Mouse (Mus musculus) liver, embryonic 12.5 days (tissue): ENCODE measurements around the gene Dync1li2. TPM values are rescaled to one million over a fixed set of nuclear protein-coding genes. Genes with fewer than 3 reads are reported as not detected.

Source experiments
- ATAC-seq: fragments of 200-750 bp; cut with Nextera tagmentation; 2 replicates; pipeline ENCODE4 v1.8.0; 2017; ENCODE audit warnings: moderate number of reproducible peaks, mild to moderate bottlenecking, moderate library complexity
- H3K27ac ChIP-seq: fragments of 300-500 bp; sonication (generic); 2 replicates; pipeline ENCODE4 v1.5.1; 2016; ENCODE audit warnings: mild to moderate bottlenecking
- H3K27me3 ChIP-seq: fragments of 300-500 bp; sonication (generic); replicated peaks from 2 replicates; pipeline ENCODE4 v1.6.1; 2016; ENCODE audit warnings: mild to moderate bottlenecking, moderate library complexity
- H3K36me3 ChIP-seq: fragments of 300-500 bp; sonication (generic); 2 replicates; pipeline ENCODE4 v1.6.1; 2016; ENCODE audit warnings: mild to moderate bottlenecking, moderate library complexity
- H3K4me1 ChIP-seq: fragments of 300-500 bp; sonication (generic); 2 replicates; pipeline ENCODE4 v1.6.1; 2016
- H3K4me2 ChIP-seq: fragments of 300-500 bp; sonication (generic); 2 replicates; pipeline ENCODE4 v1.6.1; 2016; ENCODE audit warnings: mild to moderate bottlenecking, moderate library complexity
- H3K4me3 ChIP-seq: fragments of 300-500 bp; sonication (generic); 2 replicates; pipeline ENCODE4 v1.5.1; 2016; ENCODE audit warnings: mild to moderate bottlenecking, moderate library complexity
- H3K9ac ChIP-seq: fragments of 300-500 bp; sonication (generic); 2 replicates; pipeline ENCODE4 v1.6.1; 2016; ENCODE audit warnings: mild to moderate bottlenecking, moderate library complexity
- H3K9me3 ChIP-seq: fragments of 300-500 bp; sonication (generic); replicated peaks from 2 replicates; pipeline ENCODE4 v1.6.1; 2016; ENCODE audit warnings: mild to moderate bottlenecking, moderate library complexity
- WGBS: fragments of 180-500 bp; shearing (Covaris S2); methylation state at CpG from one replicate; pipeline ENCODE4 v1.1.7; 2016; ENCODE audit not compliant: insufficient replicate concordance; 5-methylcytosine and 5-hydroxymethylcytosine counted together
- polyA plus RNA-seq: library from polyadenylated mRNA; unstranded; fragments of >200 nt; fragmentation: Nextera tagmentation; extraction: Ambion mirVana; gene quantifications from 2 replicates; pipeline ENCODE4 v1.2.1, GENCODE M21; 2016

Dync1li2 gene
- polyA plus RNA-seq, 1 experiment from 2014 or later: 25.2 TPM

DNA sequence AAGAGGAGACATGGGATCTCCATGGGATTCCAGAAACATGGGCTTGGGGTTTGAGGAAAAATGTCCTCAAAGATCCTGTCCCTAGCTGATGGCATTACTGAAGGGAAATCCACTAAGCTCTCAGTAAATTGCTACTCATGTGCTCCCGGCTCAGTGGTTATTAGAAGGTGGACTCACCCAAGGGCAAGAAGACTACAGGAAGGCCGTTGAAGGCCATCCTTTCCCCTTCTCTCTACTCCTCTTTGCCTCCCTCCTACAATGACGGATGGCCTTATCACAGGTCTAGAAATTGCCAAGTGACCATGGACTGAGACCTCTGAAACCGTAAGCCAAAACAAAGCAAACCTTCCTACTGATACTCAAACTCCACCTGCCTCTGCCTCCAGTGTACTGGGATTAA lies 6.3 kb downstream of the Dync1li2 start:
- H3K9ac ChIP-seq: no peak overlapping the region
- H3K27ac ChIP-seq: no peak overlapping the region
- peaks cover 91% of the 10 kb centered on the region for H3K36me3 ChIP-seq
- no peaks in the 10 kb centered on the region for H3K9me3 ChIP-seq
- H3K4me3 ChIP-seq: no peak overlapping the region
- WGBS: 86% methylated on average over 4 of the region's 4 CpGs
- H3K27me3 ChIP-seq: no peaks in the 10 kb centered on the region
- no peak overlapping the region for H3K4me2 ChIP-seq
- peaks cover 35% of the 10 kb centered on the region for H3K4me1 ChIP-seq
- ATAC-seq: no peak

DNA sequence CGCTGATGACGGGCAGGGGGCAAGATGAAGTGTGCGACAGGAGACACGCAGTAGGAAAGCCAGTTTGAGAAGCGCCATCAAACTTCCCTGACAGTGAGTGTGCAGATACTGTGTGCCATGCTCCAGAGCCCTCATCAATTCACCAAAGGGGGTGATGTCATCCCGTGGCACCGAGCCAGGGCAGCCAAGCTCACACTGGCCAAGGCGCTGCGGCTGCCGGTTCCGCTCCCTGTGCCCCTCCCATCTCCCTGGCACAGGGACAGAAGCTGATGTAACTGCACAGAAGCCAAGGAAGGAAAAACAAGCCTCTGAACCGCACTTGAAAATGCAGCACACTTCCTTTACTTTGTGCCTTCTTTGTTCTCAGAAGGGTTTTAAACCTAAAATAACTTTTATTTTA lies 6.8 kb downstream of the Dync1li2 start:
- no peak overlapping the region for H3K27ac ChIP-seq
- no peaks in the 10 kb centered on the region for H3K9me3 ChIP-seq
- WGBS: 84% methylated on average over 12 of the region's 12 CpGs
- H3K36me3 ChIP-seq: peaks cover 95% of the 10 kb centered on the region
- no peak overlapping the region for H3K4me3 ChIP-seq
- peaks cover 30% of the 10 kb centered on the region for H3K4me1 ChIP-seq
- no peak for ATAC-seq
- H3K27me3 ChIP-seq: no peaks in the 10 kb centered on the region
- H3K4me2 ChIP-seq: no peak overlapping the region
- H3K9ac ChIP-seq: no peak overlapping the region

DNA sequence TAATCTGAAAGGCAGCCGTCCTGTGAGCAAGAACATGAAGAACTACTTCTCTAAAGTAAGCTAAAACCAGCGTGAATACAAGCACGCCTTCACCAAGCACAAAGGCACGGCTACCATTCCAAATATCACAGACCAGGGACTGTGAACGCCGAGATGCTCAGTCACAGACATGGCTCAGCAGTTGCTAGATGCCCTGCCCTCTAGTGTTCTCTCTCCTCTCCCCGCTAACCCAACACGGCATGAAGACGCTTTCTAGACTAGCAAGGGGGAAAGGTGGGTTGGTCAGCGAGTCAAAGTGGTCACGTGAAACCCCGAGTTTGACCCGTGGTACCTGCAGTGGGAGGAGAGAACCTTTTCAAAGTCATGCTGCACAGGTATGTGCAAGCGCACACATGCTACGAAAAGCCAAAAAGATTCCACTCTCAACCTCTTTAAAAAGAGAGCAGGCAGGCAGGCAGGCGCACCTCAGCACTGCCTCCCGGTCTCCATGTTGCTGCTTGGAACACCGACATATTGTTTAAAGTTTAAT lies 8.0 kb downstream of the Dync1li2 start:
- Histone ChIP-seq H3K27ac (no peak overlapping the region), H3K9ac (no peak overlapping the region), H3K4me2 (peak overlapping the region; percentile 45), H3K27me3 (no peaks in the 10 kb centered on the region), H3K4me1 (peaks cover 25% of the 10 kb centered on the region), H3K36me3 (peaks cover 96% of the 10 kb centered on the region), H3K4me3 (no peak overlapping the region), H3K9me3 (no peaks in the 10 kb centered on the region)
- no peak for ATAC-seq
- WGBS: 86% methylated on average over 18 of the region's 18 CpGs

DNA sequence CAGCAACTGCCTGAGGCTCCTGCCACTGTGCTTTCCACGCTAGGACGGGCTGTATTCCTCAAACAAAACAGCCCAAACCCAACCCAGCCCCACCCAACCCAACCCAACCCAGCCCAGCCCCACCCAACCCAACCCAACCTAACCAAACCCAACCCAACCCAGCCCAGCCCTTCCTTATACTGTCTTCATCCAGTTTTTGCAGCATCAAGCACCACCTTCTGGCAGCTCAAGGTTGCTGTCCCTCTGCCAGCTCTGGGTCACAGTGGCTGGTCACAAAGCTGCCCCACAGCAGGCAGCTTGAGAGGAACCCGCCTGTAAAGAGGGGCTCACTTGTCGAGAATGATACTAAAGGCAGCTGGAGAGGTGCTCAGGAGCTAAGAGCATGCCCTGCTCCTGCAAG lies 8.6 kb downstream of the Dync1li2 start:
- peak; percentile 80 for ATAC-seq
- Histone ChIP-seq H3K9ac (no peak overlapping the region), H3K4me2 (peak overlapping the region; percentile 45), H3K4me1 (peaks cover 25% of the 10 kb centered on the region), H3K27ac (no peak overlapping the region), H3K9me3 (no peaks in the 10 kb centered on the region), H3K4me3 (no peak overlapping the region), H3K36me3 (peaks cover 96% of the 10 kb centered on the region), H3K27me3 (no peaks in the 10 kb centered on the region)
- WGBS: 68% methylated on average over 4 of the region's 4 CpGs

DNA sequence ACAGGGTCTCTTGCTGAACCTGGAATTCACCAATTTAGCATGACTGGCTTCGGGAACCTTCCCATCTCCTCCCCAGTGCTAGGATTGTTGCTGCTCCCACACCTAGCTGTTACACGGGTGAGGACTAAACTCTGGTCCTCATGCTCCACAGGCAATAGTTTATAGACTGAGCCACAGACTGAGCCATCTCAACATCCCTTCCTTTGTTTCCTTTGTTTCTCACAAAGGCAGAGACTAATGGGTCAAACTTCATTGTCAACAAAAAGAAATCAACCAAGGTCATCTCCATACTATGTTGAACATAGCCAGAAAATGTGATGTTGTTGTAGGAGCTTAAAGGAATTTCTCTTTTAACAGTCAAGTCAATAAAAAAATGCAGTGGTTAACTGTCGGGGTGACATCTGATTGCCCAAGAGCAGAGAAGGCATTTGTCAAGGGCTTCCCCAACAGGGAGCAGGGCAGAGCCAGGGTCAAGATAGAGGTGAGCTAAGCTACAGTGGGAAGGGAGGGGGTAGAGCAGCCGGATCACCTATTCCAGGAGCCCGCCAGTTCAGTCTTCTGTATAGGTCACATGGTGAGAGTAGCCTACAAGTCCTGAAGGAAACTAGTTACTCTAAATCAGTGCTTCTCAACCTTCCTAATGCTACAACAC lies 9.5 kb downstream of the Dync1li2 start:
- Histone ChIP-seq H3K27ac (no peak overlapping the region), H3K9ac (no peak overlapping the region), H3K4me3 (no peak overlapping the region), H3K4me2 (no peak overlapping the region), H3K4me1 (peaks cover 25% of the 10 kb centered on the region), H3K27me3 (no peaks in the 10 kb centered on the region), H3K9me3 (no peaks in the 10 kb centered on the region), H3K36me3 (peaks cover 96% of the 10 kb centered on the region)
- no peak for ATAC-seq
- 90% methylated on average over 5 of the region's 5 CpGs for WGBS

DNA sequence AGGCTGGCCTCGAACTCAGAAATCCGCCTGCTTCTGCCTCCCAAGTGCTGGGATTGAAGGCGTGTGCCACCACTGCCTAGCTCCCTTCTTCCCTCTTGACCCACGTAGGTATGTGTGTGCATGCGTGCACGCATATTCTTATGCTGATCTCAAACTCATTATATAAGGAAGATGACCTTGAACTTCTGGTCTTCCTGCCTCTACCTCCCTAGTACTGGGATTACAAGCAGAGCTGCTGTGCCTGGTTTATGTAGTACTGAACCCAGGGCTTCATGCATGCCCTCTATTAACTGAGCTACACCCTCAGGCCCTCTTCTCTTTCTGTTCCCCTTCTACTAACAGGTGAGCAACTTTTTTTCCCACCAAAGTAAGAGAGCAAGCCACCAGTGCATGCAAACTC lies 10.2 kb downstream of the Dync1li2 start:
- H3K4me3 ChIP-seq: no peak overlapping the region
- H3K27ac ChIP-seq: no peak overlapping the region
- no peak overlapping the region for H3K9ac ChIP-seq
- peaks cover 99% of the 10 kb centered on the region for H3K36me3 ChIP-seq
- no peaks in the 10 kb centered on the region for H3K9me3 ChIP-seq
- ATAC-seq: no peak
- peaks cover 25% of the 10 kb centered on the region for H3K4me1 ChIP-seq
- no peaks in the 10 kb centered on the region for H3K27me3 ChIP-seq
- no peak overlapping the region for H3K4me2 ChIP-seq
- WGBS: 88% methylated on average over 6 of the region's 6 CpGs

DNA sequence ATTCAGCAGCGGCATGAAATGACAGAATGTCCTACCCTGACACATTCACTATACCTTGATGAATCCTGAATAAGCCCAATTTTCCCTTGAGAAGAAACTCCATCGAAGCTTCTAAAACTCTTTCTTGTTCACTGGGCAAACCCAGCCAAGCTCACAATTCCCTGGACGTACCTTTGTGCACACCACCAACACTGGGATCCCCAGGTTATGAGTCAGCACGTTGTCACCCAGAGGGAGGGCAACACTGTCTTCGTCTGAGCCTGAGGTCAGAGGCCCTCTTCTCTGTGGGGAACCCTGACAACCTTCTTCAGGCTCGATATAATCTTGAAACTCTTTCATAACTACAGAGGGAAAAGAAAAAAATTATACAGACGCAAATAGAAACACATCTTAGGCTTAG lies 12.6 kb downstream of the Dync1li2 start:
- Histone ChIP-seq H3K4me3 (no peak overlapping the region), H3K4me2 (no peak overlapping the region), H3K9me3 (no peaks in the 10 kb centered on the region), H3K27ac (no peak overlapping the region), H3K4me1 (peaks cover 18% of the 10 kb centered on the region), H3K36me3 (peaks cover 99% of the 10 kb centered on the region), H3K9ac (no peak overlapping the region), H3K27me3 (no peaks in the 10 kb centered on the region)
- WGBS: 77% methylated on average over 7 of the region's 7 CpGs
- no peak for ATAC-seq

DNA sequence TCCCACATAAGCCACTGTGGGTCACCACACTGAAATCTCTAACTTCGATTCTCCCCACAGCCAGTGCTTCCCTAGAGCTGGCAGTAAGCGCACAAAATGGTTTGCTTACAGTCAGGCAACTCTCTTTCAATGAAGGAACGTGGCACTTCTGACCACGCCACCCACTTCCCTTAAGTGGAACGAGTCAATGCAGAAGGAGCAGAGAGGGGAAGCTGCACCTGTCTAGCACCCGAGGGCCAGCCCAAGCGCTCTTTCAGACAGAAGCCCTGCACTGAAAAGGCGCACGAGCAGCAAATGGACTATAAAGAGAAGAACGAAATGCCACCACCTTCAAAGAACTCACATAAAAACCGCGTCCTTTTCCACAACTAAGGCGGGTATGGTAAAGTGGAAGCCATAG lies 15.1 kb downstream of the Dync1li2 start:
- WGBS: 80% methylated on average over 13 of the region's 13 CpGs
- no peaks in the 10 kb centered on the region for H3K4me1 ChIP-seq
- H3K27ac ChIP-seq: no peak overlapping the region
- H3K9ac ChIP-seq: no peak overlapping the region
- peaks cover 96% of the 10 kb centered on the region for H3K36me3 ChIP-seq
- no peak overlapping the region for H3K4me3 ChIP-seq
- H3K27me3 ChIP-seq: no peaks in the 10 kb centered on the region
- H3K9me3 ChIP-seq: no peaks in the 10 kb centered on the region
- ATAC-seq: no peak
- no peak overlapping the region for H3K4me2 ChIP-seq

DNA sequence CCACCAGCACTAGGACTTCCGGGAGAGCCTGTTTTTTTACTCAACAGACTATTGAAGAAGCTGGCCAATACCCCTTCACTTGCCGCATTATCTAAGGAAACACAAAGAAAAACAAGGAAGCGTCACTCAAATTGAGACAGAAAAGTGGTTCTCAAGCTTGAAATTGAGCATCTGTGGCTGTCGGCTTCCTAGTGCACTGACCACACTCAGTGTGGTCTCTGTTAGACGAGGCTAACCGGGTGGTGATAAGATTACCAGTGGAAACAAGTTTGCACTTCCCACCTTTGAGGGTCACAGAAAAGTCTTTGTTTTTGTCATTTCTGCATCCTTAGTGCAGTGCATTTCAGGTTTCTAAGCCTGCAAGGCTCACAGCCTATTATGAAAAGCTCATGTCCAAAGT lies 20.5 kb downstream of the Dync1li2 start:
- H3K4me1 ChIP-seq: no peaks in the 10 kb centered on the region
- no peak overlapping the region for H3K9ac ChIP-seq
- H3K36me3 ChIP-seq: peaks cover 94% of the 10 kb centered on the region
- H3K9me3 ChIP-seq: no peaks in the 10 kb centered on the region
- no peak overlapping the region for H3K4me2 ChIP-seq
- 46% methylated on average over 6 of the region's 6 CpGs for WGBS
- H3K27ac ChIP-seq: no peak overlapping the region
- no peaks in the 10 kb centered on the region for H3K27me3 ChIP-seq
- no peak for ATAC-seq
- no peak overlapping the region for H3K4me3 ChIP-seq

DNA sequence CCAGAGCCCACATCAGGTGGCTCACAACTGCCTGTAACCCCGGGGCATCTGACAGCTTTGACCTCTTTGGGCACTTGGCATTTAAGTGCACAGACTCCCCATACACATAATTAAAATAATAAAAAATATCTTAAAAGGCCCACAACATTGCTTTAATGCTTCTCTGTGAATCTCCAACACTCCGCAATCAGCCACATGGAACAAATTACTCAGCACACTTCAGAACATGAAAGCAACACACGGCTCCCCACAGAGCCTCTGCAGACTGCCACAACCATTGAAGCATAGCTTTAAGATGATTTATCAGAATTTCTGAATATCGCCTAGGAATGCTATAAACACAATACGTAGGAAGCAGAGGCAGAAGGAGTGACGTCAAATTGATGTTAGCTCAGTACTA lies 26.8 kb downstream of the Dync1li2 start:
- Histone ChIP-seq H3K9ac (no peak overlapping the region), H3K4me2 (no peak overlapping the region)
- 80% methylated on average over 6 of the region's 6 CpGs for WGBS

DNA sequence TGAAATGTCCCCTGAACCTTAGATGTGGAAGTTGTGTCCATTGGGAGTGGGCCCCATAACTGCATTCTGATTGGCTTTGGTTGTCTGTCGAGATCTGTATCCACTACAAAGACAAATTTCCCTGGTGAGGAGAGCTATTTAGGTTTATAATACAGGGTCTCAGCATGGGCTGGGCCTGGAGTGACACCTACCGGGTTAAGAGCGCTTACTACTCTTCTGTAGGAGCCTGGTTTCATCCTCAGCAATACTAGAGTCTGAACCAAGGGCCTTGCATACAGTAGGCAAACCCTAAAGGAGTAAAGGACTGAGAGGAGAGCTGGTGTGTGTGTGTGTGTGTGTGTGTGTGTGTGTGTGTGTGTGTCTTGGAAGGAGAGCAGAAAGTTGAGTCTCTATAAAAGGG lies 28.6 kb downstream of the Dync1li2 start:
- Histone ChIP-seq H3K4me1 (no peaks in the 10 kb centered on the region), H3K27ac (no peak overlapping the region), H3K9ac (no peak overlapping the region), H3K4me2 (no peak overlapping the region), H3K36me3 (peaks cover 22% of the 10 kb centered on the region), H3K4me3 (no peak overlapping the region), H3K27me3 (0 out of 2 replicates have a peak, but pooled peaks cover 5% of the 10 kb centered on the region), H3K9me3 (no peaks in the 10 kb centered on the region)
- WGBS: 65% methylated on average over 3 of the region's 3 CpGs
- ATAC-seq: 0 out of 2 replicates have a peak, but pooled peaks have one; percentile 8

More for the DNA sequence above, 26.8 kb downstream of the Dync1li2 start:
- H3K4me3 ChIP-seq: no peak overlapping the region
- ATAC-seq: no peak
- H3K9me3 ChIP-seq: no peaks in the 10 kb centered on the region
- H3K27me3 ChIP-seq: no peaks in the 10 kb centered on the region
- H3K4me1 ChIP-seq: no peaks in the 10 kb centered on the region
- no peak overlapping the region for H3K27ac ChIP-seq
- peaks cover 40% of the 10 kb centered on the region for H3K36me3 ChIP-seq

DNA sequence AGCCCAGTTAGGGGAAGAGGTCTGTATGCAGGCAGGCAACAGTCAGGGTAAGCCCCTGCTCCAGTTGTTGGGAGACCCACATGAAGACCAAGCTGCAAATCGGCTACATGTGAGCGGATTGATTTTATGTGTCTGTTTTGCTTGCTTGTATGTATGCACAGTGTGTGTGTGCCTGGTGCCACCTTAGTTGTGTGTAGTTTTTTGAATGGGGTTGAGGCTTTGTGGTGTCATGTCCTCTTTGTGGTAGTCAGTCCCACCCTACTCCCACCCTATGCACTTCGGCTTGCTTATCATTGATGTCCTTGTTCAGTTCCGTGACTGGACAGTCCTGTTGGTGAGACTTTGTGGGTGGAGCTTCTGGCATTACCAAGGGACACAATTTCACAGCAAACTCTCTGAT lies 29.1 kb downstream of the Dync1li2 start:
- 0 out of 2 replicates have a peak, but pooled peaks cover 10% of the 10 kb centered on the region for H3K27me3 ChIP-seq
- H3K9me3 ChIP-seq: no peaks in the 10 kb centered on the region
- H3K27ac ChIP-seq: no peak overlapping the region
- no peaks in the 10 kb centered on the region for H3K4me1 ChIP-seq
- 55% methylated on average over 4 of the region's 4 CpGs for WGBS
- no peak overlapping the region for H3K9ac ChIP-seq
- H3K4me3 ChIP-seq: no peak overlapping the region
- H3K4me2 ChIP-seq: no peak overlapping the region
- ATAC-seq: peak; percentile 39; the same call in 1 of the 2 replicates
- peaks cover 18% of the 10 kb centered on the region for H3K36me3 ChIP-seq
